Mouse (Mus musculus): ENCODE data around the gene Arhgap33. TPM values are rescaled to one million over a fixed set of nuclear protein-coding genes. Genes with fewer than 3 reads are reported as not detected.
A peak's percentile ranks its signal among the peaks of the same experiment; 100 is the strongest.
"Not testable (repeated sequence)": the region's sequence is repeated elsewhere in the genome, so short reads cannot be mapped to it uniquely, and the experiment has no call there.

Gene Arhgap33
- polyA plus RNA-seq, 1 experiment, result 7.8 TPM

GRCm38 (mm10) chr7:30522871-30523270 lies 12.0 kb downstream of the Arhgap33 start:
- Histone ChIP-seq H3K36me3 (ENCODE audit: control insufficient read depth, insufficient read depth, low read length) (no peaks in the 10 kb centered on the region), H3K4me3 (ENCODE audit: insufficient read depth, low read depth, low read length) (no peak overlapping the region), H3K27ac (ENCODE audit: insufficient read depth, low read depth, low read length) (no peak overlapping the region), H3K4me1 (ENCODE audit: control insufficient read depth, insufficient read depth, low read length) (no peaks in the 10 kb centered on the region), H3K27me3 (replicated peaks; ENCODE audit: control insufficient read depth, insufficient read depth, low read length) (no peaks in the 10 kb centered on the region)
- WGBS, result 68% methylated on average over 10 of the region's 10 CpGs
- TF ChIP-seq CTCF (conservative IDR thresholded peaks at IDR 0.05; ENCODE audit: insufficient read depth, insufficient read length, low read depth, low read length) (no peak), POLR2A (IDR thresholded peaks at IDR 0.05; ENCODE audit: low read depth, low read length) (no peak)
- no peak for DNase-seq

DNA sequence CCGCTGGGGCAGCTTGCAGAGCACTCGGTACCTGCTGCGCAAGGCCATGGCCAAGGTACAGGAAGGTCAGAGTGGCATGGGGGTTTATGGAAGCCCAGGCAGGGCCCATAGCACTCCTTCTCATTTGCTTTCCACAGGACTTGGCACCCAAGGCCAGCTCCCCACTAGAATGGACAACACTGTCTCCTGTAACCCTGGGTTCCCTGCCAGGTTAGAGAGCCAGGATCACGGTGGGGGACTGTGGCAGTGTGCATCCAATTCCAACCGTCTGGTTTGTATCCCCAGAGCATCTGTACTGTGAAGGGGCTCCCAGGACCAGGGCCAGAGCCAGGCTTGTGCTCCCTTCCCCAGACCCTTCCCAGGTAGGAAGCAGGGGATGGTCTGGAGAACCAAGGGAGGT lies 14.0 kb downstream of the Arhgap33 start:
- H3K4me3 ChIP-seq (ENCODE audit: insufficient read depth, low read depth, low read length), result no peak overlapping the region
- H3K27me3 ChIP-seq (replicated peaks; ENCODE audit: control insufficient read depth, insufficient read depth, low read length), result no peaks in the 10 kb centered on the region
- H3K36me3 ChIP-seq (ENCODE audit: control insufficient read depth, insufficient read depth, low read length), result no peaks in the 10 kb centered on the region
- DNase-seq, result no peak
- WGBS, result 71% methylated on average over 5 of the region's 5 CpGs
- TF ChIP-seq POLR2A (IDR thresholded peaks at IDR 0.05; ENCODE audit: low read depth, low read length), result no peak
- no peak for TF ChIP-seq CTCF (conservative IDR thresholded peaks at IDR 0.05; ENCODE audit: insufficient read depth, insufficient read length, low read depth, low read length)
- no peaks in the 10 kb centered on the region for H3K4me1 ChIP-seq (ENCODE audit: control insufficient read depth, insufficient read depth, low read length)
- H3K27ac ChIP-seq (ENCODE audit: insufficient read depth, low read depth, low read length), result no peak overlapping the region

- H3K27ac ChIP-seq (ENCODE audit: insufficient read depth, low read depth, low read length), result no peak overlapping the region
- H3K36me3 ChIP-seq (ENCODE audit: control insufficient read depth, insufficient read depth, low read length), result no peaks in the 10 kb centered on the region
- WGBS, result 53% methylated on average over 4 of the region's 4 CpGs
- H3K4me1 ChIP-seq (ENCODE audit: control insufficient read depth, insufficient read depth, low read length), result no peaks in the 10 kb centered on the region
- TF ChIP-seq POLR2A (IDR thresholded peaks at IDR 0.05; ENCODE audit: low read depth, low read length), result no peak
- TF ChIP-seq CTCF (conservative IDR thresholded peaks at IDR 0.05; ENCODE audit: insufficient read depth, insufficient read length, low read depth, low read length), result no peak
- no peak overlapping the region for H3K4me3 ChIP-seq (ENCODE audit: insufficient read depth, low read depth, low read length)
- H3K27me3 ChIP-seq (replicated peaks; ENCODE audit: control insufficient read depth, insufficient read depth, low read length), result no peaks in the 10 kb centered on the region
- peak; percentile 17 for DNase-seq
Measured at GRCm38 (mm10) chr7:30520396-30520795, 14.5 kb downstream of the Arhgap33 start.

- DNase-seq, result no peak
- Histone ChIP-seq H3K4me1 (ENCODE audit: control insufficient read depth, insufficient read depth, low read length) (no peaks in the 10 kb centered on the region), H3K4me3 (ENCODE audit: insufficient read depth, low read depth, low read length) (no peak overlapping the region), H3K27ac (ENCODE audit: insufficient read depth, low read depth, low read length) (no peak overlapping the region), H3K36me3 (ENCODE audit: control insufficient read depth, insufficient read depth, low read length) (no peaks in the 10 kb centered on the region), H3K27me3 (replicated peaks; ENCODE audit: control insufficient read depth, insufficient read depth, low read length) (no peaks in the 10 kb centered on the region)
- 57% methylated on average over 8 of the region's 8 CpGs for WGBS
- no peak for TF ChIP-seq POLR2A (IDR thresholded peaks at IDR 0.05; ENCODE audit: low read depth, low read length)
- TF ChIP-seq CTCF (conservative IDR thresholded peaks at IDR 0.05; ENCODE audit: insufficient read depth, insufficient read length, low read depth, low read length), result no peak
Measured at GRCm38 (mm10) chr7:30518325-30518724, 16.5 kb downstream of the Arhgap33 start.

GRCm38 (mm10) chr7:30515003-30515760 lies 19.7 kb downstream of the Arhgap33 start:
- Histone ChIP-seq H3K27ac (ENCODE audit: insufficient read depth, low read depth, low read length) (no peak overlapping the region), H3K4me3 (ENCODE audit: insufficient read depth, low read depth, low read length) (no peak overlapping the region), H3K36me3 (ENCODE audit: control insufficient read depth, insufficient read depth, low read length) (no peaks in the 10 kb centered on the region), H3K27me3 (replicated peaks; ENCODE audit: control insufficient read depth, insufficient read depth, low read length) (no peaks in the 10 kb centered on the region), H3K4me1 (ENCODE audit: control insufficient read depth, insufficient read depth, low read length) (no peaks in the 10 kb centered on the region)
- TF ChIP-seq CTCF (conservative IDR thresholded peaks at IDR 0.05; ENCODE audit: insufficient read depth, insufficient read length, low read depth, low read length) (no peak), POLR2A (IDR thresholded peaks at IDR 0.05; ENCODE audit: low read depth, low read length) (no peak)
- DNase-seq, result peak; percentile 23
- WGBS, result 59% methylated on average over 24 of the region's 24 CpGs

DNA sequence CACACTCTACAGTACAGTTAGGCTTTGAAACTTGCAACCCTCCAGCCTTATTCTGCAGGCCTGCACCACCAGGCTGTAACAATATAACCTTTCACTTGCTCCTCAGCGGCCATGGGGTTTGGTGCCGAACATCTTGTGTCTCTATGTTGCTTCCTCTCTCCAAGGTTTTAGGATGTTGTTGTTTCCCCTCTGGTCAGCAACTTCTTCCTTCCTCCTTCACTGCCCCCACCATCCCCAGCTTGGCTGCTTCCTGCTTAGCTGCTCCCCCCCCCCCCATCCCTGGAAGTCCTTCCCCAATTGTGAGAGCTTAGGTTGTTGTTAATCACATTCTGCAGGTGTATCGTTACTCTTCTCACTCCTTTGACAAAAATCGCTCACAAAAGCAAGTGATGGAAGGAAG lies 26.8 kb downstream of the Arhgap33 start:
- H3K36me3 ChIP-seq (ENCODE audit: control insufficient read depth, insufficient read depth, low read length), result no peaks in the 10 kb centered on the region
- DNase-seq, result no peak
- WGBS, result 58% methylated on average over 4 of the region's 4 CpGs
- no peak overlapping the region for H3K27ac ChIP-seq (ENCODE audit: insufficient read depth, low read depth, low read length)
- no peaks in the 10 kb centered on the region for H3K4me1 ChIP-seq (ENCODE audit: control insufficient read depth, insufficient read depth, low read length)
- H3K4me3 ChIP-seq (ENCODE audit: insufficient read depth, low read depth, low read length), result no peak overlapping the region
- TF ChIP-seq POLR2A (IDR thresholded peaks at IDR 0.05; ENCODE audit: low read depth, low read length), result no peak
- no peaks in the 10 kb centered on the region for H3K27me3 ChIP-seq (replicated peaks; ENCODE audit: control insufficient read depth, insufficient read depth, low read length)

DNA sequence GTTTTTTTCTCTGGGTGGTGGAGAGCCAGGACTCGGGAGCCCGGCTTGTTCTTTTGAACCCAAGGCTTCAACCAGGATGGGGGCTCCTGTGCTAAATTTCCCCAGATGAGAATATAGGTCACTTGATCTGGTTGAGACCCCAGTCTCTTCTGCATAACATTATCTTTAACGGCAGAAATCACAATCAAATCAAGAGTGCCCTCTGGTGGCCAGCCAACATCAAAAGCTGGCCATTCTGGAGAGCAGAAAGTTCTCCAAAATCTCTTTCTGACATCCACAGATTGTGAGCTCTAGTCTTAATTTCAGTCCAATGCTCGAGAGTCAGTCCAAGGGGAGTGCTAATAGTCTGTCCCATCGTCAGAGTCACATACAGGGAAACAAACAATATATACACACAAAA lies 33.7 kb downstream of the Arhgap33 start:
- H3K4me1 ChIP-seq (ENCODE audit: control insufficient read depth, insufficient read depth, low read length); H3K4me3 ChIP-seq (ENCODE audit: insufficient read depth, low read depth, low read length); H3K36me3 ChIP-seq (ENCODE audit: control insufficient read depth, insufficient read depth, low read length); H3K27me3 ChIP-seq (replicated peaks; ENCODE audit: control insufficient read depth, insufficient read depth, low read length); H3K27ac ChIP-seq (ENCODE audit: insufficient read depth, low read depth, low read length): not testable (repeated sequence)
- DNase-seq, result peak; percentile 14
- 75% methylated on average over 5 of the region's 5 CpGs for WGBS
- 0 out of 2 replicates have a peak, but pooled peaks have one; percentile 19 for TF ChIP-seq CTCF (conservative IDR thresholded peaks at IDR 0.05; ENCODE audit: insufficient read depth, insufficient read length, low read depth, low read length)

GRCm38 (mm10) chr7:30495506-30496042 lies 39.3 kb downstream of the Arhgap33 start:
- WGBS, result 27% methylated on average over 5 of the region's 5 CpGs
- not testable (repeated sequence) for H3K4me1 ChIP-seq (ENCODE audit: control insufficient read depth, insufficient read depth, low read length); H3K4me3 ChIP-seq (ENCODE audit: insufficient read depth, low read depth, low read length); H3K27me3 ChIP-seq (replicated peaks; ENCODE audit: control insufficient read depth, insufficient read depth, low read length); H3K27ac ChIP-seq (ENCODE audit: insufficient read depth, low read depth, low read length); H3K36me3 ChIP-seq (ENCODE audit: control insufficient read depth, insufficient read depth, low read length)
- DNase-seq, result peak; percentile 54

Measured in kidney, adult 2 months (tissue).